26 mouse cellular contexts compared by ENCODE assay signal in genomic region chr19:50582952-50583351, GRCm38 (mm10).
DNase-seq lines count a peak whose midpoint lies in the region; ATAC-seq and TF ChIP-seq lines count a peak whose summit lies in the region.
"Had no signal": no experiment of that assay in that cellular context is flagged by ENCODE, and none has a peak within 500 bp of the region (broad histone marks: within the 10 kb centered on the region; RNA-seq: fewer than 3 reads in every experiment).

No protein-coding gene starts in this region.

- H3K27ac ChIP-seq in kidney, adult 2 months (ENCODE audit: insufficient read depth, low read depth, low read length): no peak overlapping the region
- H3K27ac ChIP-seq in kidney, embryonic 14.5 days (ENCODE audit: low read depth, low read length): no peak overlapping the region
- peak overlapping the region; percentile 27 for H3K27ac ChIP-seq in kidney, embryonic 15.5 days
- H3K27ac ChIP-seq: forebrain, embryonic 10.5 days; forebrain, embryonic 13.5 days; heart, adult 2 months; hindbrain, embryonic 12.5 days; hindbrain, embryonic 15.5 days had no signal

- H3K9me3 ChIP-seq in kidney, embryonic 14.5 days (ENCODE audit: control insufficient read depth, low read length): no peaks in the 10 kb centered on the region
- H3K9me3 ChIP-seq in kidney, embryonic 15.5 days (replicated peaks): no peaks in the 10 kb centered on the region
- H3K9me3 ChIP-seq: forebrain, embryonic 10.5 days; forebrain, embryonic 13.5 days; hindbrain, embryonic 12.5 days; hindbrain, embryonic 15.5 days had no signal

- peaks cover 2% of the 10 kb centered on the region; the same call in 1 of the 2 replicates for H3K4me1 ChIP-seq in kidney, adult 2 months (ENCODE audit: control insufficient read depth, insufficient read depth, low read length)
- H3K4me1 ChIP-seq in kidney, embryonic 14.5 days (ENCODE audit: control insufficient read depth, insufficient read depth, low read length): no peaks in the 10 kb centered on the region
- no peaks in the 10 kb centered on the region for H3K4me1 ChIP-seq in kidney, embryonic 15.5 days
- H3K4me1 ChIP-seq: forebrain, embryonic 13.5 days; hindbrain, embryonic 12.5 days; hindbrain, embryonic 15.5 days had no signal

- peak; percentile 72 for DNase-seq in kidney, adult 2 months
- DNase-seq in kidney, adult 8-10 months: peak; percentile 25 to 27
- peak; percentile 5 for DNase-seq in kidney, postnatal 10 days
- no peak for DNase-seq in cerebellum, postnatal 14 days
- DNase-seq in embryo, embryonic 11 days: no peak
- DNase-seq in cerebellum, postnatal 4 days (ENCODE audit: low spot score in 2 of 2): no peak
- DNase-seq: adrenal gland, postnatal 10 days; adrenal gland, postnatal 36 days; B cell, adult 2 months; cerebellum, adult 18-20 months; cerebellum, adult 9-10 months; cerebellum, postnatal 25 days; gastrocnemius, postnatal 10 days; gastrocnemius, postnatal 36 days; heart, adult 2 months had no signal

- no peak overlapping the region for H3K4me3 ChIP-seq in kidney, adult 2 months (ENCODE audit: insufficient read depth, low read depth, low read length)
- no peak overlapping the region for H3K4me3 ChIP-seq in kidney, embryonic 14.5 days (ENCODE audit: low read length)
- no peak overlapping the region for H3K4me3 ChIP-seq in kidney, embryonic 15.5 days (replicated peaks)
- H3K4me3 ChIP-seq: forebrain, embryonic 10.5 days; forebrain, embryonic 13.5 days; heart, adult 2 months; hindbrain, embryonic 12.5 days; hindbrain, embryonic 15.5 days had no signal

- no peak for TF ChIP-seq POLR2A in kidney, adult 2 months (IDR thresholded peaks at IDR 0.05; ENCODE audit: low read depth, low read length)

- H3K36me3 ChIP-seq in kidney, adult 2 months (ENCODE audit: control insufficient read depth, insufficient read depth, low read length): no peaks in the 10 kb centered on the region
- no peaks in the 10 kb centered on the region for H3K36me3 ChIP-seq in kidney, embryonic 14.5 days (ENCODE audit: control insufficient read depth, insufficient read depth, low read length)
- H3K36me3 ChIP-seq in kidney, embryonic 15.5 days: no peaks in the 10 kb centered on the region
- H3K36me3 ChIP-seq: forebrain, embryonic 10.5 days; G1E; hindbrain, embryonic 12.5 days; hindbrain, embryonic 15.5 days had no signal

- no peak for TF ChIP-seq CTCF in kidney, adult 2 months (conservative IDR thresholded peaks at IDR 0.05; ENCODE audit: insufficient read depth, insufficient read length, low read depth, low read length)

- H3K9ac ChIP-seq in kidney, embryonic 14.5 days (ENCODE audit: low read depth, low read length): no peak overlapping the region
- H3K9ac ChIP-seq in kidney, embryonic 15.5 days: no peak overlapping the region
- H3K9ac ChIP-seq: forebrain, embryonic 13.5 days; hindbrain, embryonic 12.5 days; hindbrain, embryonic 15.5 days had no signal

- no peak overlapping the region for H3K4me2 ChIP-seq in kidney, embryonic 14.5 days (replicated peaks; ENCODE audit: low read depth, low read length)
- H3K4me2 ChIP-seq in kidney, embryonic 15.5 days: no peak overlapping the region
- H3K4me2 ChIP-seq: forebrain, embryonic 13.5 days; heart, embryonic 11.5 days; hindbrain, embryonic 12.5 days; hindbrain, embryonic 15.5 days had no signal

- no peaks in the 10 kb centered on the region for H3K27me3 ChIP-seq in kidney, adult 2 months (replicated peaks; ENCODE audit: control insufficient read depth, insufficient read depth, low read length)
- H3K27me3 ChIP-seq in kidney, embryonic 14.5 days (ENCODE audit: control insufficient read depth, insufficient read depth, low read length): no peaks in the 10 kb centered on the region
- no peaks in the 10 kb centered on the region for H3K27me3 ChIP-seq in kidney, embryonic 15.5 days
- H3K27me3 ChIP-seq: CH12.LX; forebrain, embryonic 13.5 days; hindbrain, embryonic 12.5 days; hindbrain, embryonic 15.5 days had no signal

- ATAC-seq in kidney, embryonic 14.5 days (ENCODE audit: low FRiP score, low TSS enrichment): no peak
- ATAC-seq in kidney, embryonic 15.5 days (replicated peaks; ENCODE audit: low FRiP score): peak; percentile 66; the same call in 1 of the 2 replicates
- ATAC-seq: forebrain, embryonic 13.5 days; forebrain, embryonic 16.5 days; Patski had no signal

Comparison
In these comparisons a context has a peak if more than half of its experiments do, and no peak if none do; other contexts are left out.
1. DNase-seq: peak in kidney, adult 2 months (single experiment), kidney, adult 8-10 months (2 of 2) and kidney, postnatal 10 days (single experiment); none in cerebellum, postnatal 14 days (0 of 2), embryo, embryonic 11 days (single experiment) and cerebellum, postnatal 4 days (0 of 2).